Mouse (Mus musculus) kidney, embryonic 15.5 days (tissue): ENCODE data around the gene Cts8. TPM values are rescaled to one million over a fixed set of nuclear protein-coding genes. Genes with fewer than 3 reads are reported as not detected.

Source experiments
- ATAC-seq: fragments of 200-750 bp; cut with Nextera tagmentation; replicated peaks from 2 replicates; pipeline ENCODE4 v1.8.0; 2017; ENCODE audit warnings: moderate TSS enrichment; ENCODE audit not compliant: low FRiP score
- H3K27ac ChIP-seq: fragments of 300-500 bp; sonication (generic); 2 replicates; pipeline ENCODE4 v1.5.1; 2015; ENCODE audit warnings: mild to moderate bottlenecking, inconsistent platforms
- H3K27me3 ChIP-seq: fragments of 300-500 bp; sonication (generic); 2 replicates; pipeline ENCODE4 v1.6.1; 2015; ENCODE audit warnings: inconsistent platforms
- H3K36me3 ChIP-seq: fragments of 300-500 bp; sonication (generic); 2 replicates; pipeline ENCODE4 v1.6.1; 2015; ENCODE audit warnings: inconsistent platforms
- H3K4me1 ChIP-seq: fragments of 300-500 bp; sonication (generic); 2 replicates; pipeline ENCODE4 v1.6.1; 2015; ENCODE audit warnings: inconsistent platforms
- H3K4me2 ChIP-seq: fragments of 300-500 bp; sonication (generic); 2 replicates; pipeline ENCODE4 v1.6.1; 2015; ENCODE audit warnings: moderate library complexity, mild to moderate bottlenecking, inconsistent platforms
- H3K4me3 ChIP-seq: fragments of 300-500 bp; sonication (generic); replicated peaks from 2 replicates; pipeline ENCODE4 v1.5.1; 2015; ENCODE audit warnings: mild to moderate bottlenecking, inconsistent platforms
- H3K9ac ChIP-seq: fragments of 300-500 bp; sonication (generic); 2 replicates; pipeline ENCODE4 v1.6.1; 2015; ENCODE audit warnings: mild to moderate bottlenecking, inconsistent platforms
- H3K9me3 ChIP-seq: fragments of 300-500 bp; sonication (generic); replicated peaks from 2 replicates; pipeline ENCODE4 v1.6.1; 2016; ENCODE audit warnings: inconsistent platforms
- WGBS: fragments of 180-500 bp; shearing (Covaris S2); methylation state at CpG from one replicate; pipeline ENCODE4 v1.1.7; 2015; ENCODE audit warnings: mixed read lengths; 5-methylcytosine and 5-hydroxymethylcytosine counted together
- polyA plus RNA-seq: library from polyadenylated mRNA; unstranded; fragments of >200 nt; fragmentation: Nextera tagmentation; extraction: Ambion mirVana; gene quantifications from 2 replicates; pipeline ENCODE4 v1.2.1, GENCODE M21; 2015

Gene Cts8
- not detected in 2 replicates for polyA plus RNA-seq

GRCm38 (mm10) chr13:61255258-61255657, at the start of gene Cts8:
Gene Cts8 (minus strand): TSS chr13:61255358.
- no peak within 1 kb of the TSS for H3K4me2 ChIP-seq
- no peak for ATAC-seq

GRCm38 (mm10) chr13:61288739-61289138, 33.6 kb upstream of the Cts8 start, which contains the start of gene Gm49398:
Gene Gm49398 (minus strand): TSS chr13:61288839.
- no peak within 1 kb of the TSS for H3K9ac ChIP-seq
- WGBS, result 88% methylated on average over 2 of the region's 2 CpGs
- H3K4me3 ChIP-seq, result no peak within 1 kb of the TSS
- H3K36me3 ChIP-seq, result no peaks in the 10 kb centered on the region
- no peaks in the 10 kb centered on the region for H3K4me1 ChIP-seq
- no peaks in the 10 kb centered on the region; the same call in 1 of the 2 replicates for H3K9me3 ChIP-seq
- H3K4me2 ChIP-seq, result no peak within 1 kb of the TSS
- ATAC-seq, result no peak
- no peaks in the 10 kb centered on the region for H3K27me3 ChIP-seq
- no peak within 1 kb of the TSS for H3K27ac ChIP-seq

More at GRCm38 (mm10) chr13:61255258-61255657, at the start of gene Cts8:
- Histone ChIP-seq H3K4me3 (no peak within 1 kb of the TSS), H3K9me3 (no peaks in the 10 kb centered on the region), H3K27ac (no peak within 1 kb of the TSS), H3K36me3 (no peaks in the 10 kb centered on the region), H3K9ac (no peak within 1 kb of the TSS), H3K27me3 (no peaks in the 10 kb centered on the region), H3K4me1 (no peaks in the 10 kb centered on the region)
- WGBS, result 92% methylated on average over 2 of the region's 2 CpGs

DNA sequence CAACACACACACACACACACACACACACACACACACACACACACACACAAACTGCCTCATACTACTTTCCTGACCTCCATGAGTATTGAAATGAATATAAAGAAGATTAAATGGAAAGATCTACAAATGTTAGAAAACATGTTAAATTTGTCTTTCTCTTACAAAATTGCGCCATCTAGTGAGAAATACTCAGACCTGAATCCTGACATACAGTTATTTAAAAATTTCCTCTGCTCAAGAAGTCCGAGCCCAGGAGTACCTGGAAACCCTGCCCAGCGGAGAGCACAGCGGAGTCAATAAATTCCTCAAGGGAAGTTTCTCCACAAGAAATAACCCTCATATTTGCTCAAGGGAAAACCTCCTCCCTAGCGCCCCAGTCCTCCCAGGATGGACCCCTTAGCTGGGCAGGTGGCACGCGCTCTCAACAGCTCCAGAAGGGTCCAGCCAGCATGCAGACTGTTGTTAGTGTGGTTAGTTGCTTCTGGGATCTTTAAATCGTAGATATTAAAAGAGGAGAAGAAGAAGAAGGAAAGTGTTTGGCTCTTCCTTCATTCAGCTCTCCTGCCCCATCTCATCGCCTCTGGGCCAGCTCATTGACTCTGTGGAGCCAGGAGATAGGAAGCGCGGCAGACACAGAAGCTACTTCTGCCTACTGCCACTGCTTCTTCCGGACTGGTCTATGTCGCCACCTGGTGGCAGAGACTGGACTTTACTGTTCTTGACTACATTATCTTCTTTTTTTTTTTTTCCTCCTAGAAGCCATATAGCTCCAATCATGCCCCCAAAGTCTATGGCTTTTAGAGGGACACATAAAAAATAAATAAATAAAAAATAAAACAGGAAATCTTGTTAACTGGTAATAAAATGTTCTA, 13.8 kb downstream of the Cts8 start:
- Histone ChIP-seq H3K9me3 (no peaks in the 10 kb centered on the region), H3K27ac (no peak overlapping the region), H3K4me3 (no peak overlapping the region), H3K27me3 (no peaks in the 10 kb centered on the region), H3K4me1 (no peaks in the 10 kb centered on the region), H3K9ac (no peak overlapping the region), H3K4me2 (no peak overlapping the region), H3K36me3 (no peaks in the 10 kb centered on the region)
- ATAC-seq, result 0 out of 2 replicates have a peak, but pooled peaks have one; percentile 62
- WGBS, result 59% methylated on average over 13 of the region's 13 CpGs

DNA sequence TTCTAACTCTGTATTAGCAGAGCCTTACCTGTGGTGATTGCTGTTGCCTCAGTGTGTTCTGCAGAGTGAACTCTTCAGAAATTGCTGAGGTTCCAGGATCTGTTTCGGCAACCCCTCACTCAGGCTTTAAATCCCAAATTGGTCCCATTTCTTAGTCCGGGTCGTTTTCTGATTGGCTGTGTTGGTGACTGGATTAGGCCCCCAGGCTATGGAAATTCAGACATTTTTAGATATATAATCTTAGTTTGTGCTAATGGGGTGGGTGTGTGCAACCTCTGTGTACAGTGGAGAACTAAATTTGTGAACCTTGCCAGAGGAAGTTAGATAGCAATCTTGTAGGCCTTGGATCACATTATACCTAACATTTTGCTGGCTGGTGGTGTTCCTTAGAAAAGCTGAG, 51.8 kb downstream of the Cts8 start, which contains the start of gene Cts6:
Cts6 (minus strand) TSS at position 101 of the 400 bp plus-strand sequence.
- Histone ChIP-seq H3K4me3 (no peak within 1 kb of the TSS), H3K9me3 (0 out of 2 replicates have a peak, but pooled peaks cover 7% of the 10 kb centered on the region), H3K36me3 (no peaks in the 10 kb centered on the region), H3K27me3 (no peaks in the 10 kb centered on the region), H3K9ac (no peak within 1 kb of the TSS), H3K4me2 (no peak within 1 kb of the TSS), H3K4me1 (no peaks in the 10 kb centered on the region), H3K27ac (no peak within 1 kb of the TSS)
- WGBS, result 86% methylated on average over 3 of the region's 3 CpGs
- no peak for ATAC-seq

Other genes with a start within 250 kb of the Cts8 start
- not detected in 2 replicates for gene Ctsj, start 249.4 kb downstream of the Cts8 start, polyA plus RNA-seq
- gene Ctsq, start 214.7 kb downstream of the Cts8 start, polyA plus RNA-seq, result not detected in 2 replicates
- gene Ctsr, start 91.1 kb downstream of the Cts8 start, polyA plus RNA-seq, result not detected in 2 replicates
- not detected in 2 replicates for gene Cts6, start 51.9 kb downstream of the Cts8 start, polyA plus RNA-seq
- not detected in 2 replicates for gene Gm49398, start 33.5 kb upstream of the Cts8 start, polyA plus RNA-seq
- not detected in 2 replicates for gene Cts7, start 102.8 kb upstream of the Cts8 start, polyA plus RNA-seq